Mouse (Mus musculus): Measurements from ENCODE around the gene Lypd3. TPM values are rescaled to one million over a fixed set of nuclear protein-coding genes. Genes with fewer than 3 reads are reported as not detected.

Gene Lypd3
- polyA plus RNA-seq, 2 experiments from 2014 or later: not detected

GRCm38 (mm10) chr7:24612308-24612910 is 23.9 kb upstream of the Lypd3 start:
- ATAC-seq: no peak

DNA sequence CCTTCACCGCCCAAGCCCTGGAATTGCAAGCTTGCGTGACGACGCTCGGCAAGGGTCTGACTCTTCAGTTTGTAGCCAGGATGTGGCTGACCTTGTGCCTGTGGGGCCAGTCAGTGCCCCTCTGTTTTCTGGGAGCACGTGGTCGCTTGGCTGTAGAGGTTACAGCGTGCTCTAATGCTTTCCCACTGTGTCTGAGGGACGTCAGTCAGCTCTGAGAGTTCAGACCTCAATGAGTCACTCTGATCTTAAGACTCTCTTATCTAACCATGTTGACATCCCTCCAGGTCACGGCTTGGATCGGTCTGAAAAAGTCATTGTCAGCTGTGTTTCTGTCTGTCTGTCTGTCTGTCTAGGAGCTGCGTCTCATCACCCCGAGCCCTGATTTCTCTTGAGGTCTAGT is 21.5 kb upstream of the Lypd3 start:
- ATAC-seq: no peak

- ATAC-seq: peak; percentile 69
These were observed 18.6 kb upstream of the Lypd3 start for GRCm38 (mm10) chr7:24617763-24618162.

GRCm38 (mm10) chr7:24618374-24618773 is 18.0 kb upstream of the Lypd3 start:
- peak; percentile 62 for ATAC-seq

DNA sequence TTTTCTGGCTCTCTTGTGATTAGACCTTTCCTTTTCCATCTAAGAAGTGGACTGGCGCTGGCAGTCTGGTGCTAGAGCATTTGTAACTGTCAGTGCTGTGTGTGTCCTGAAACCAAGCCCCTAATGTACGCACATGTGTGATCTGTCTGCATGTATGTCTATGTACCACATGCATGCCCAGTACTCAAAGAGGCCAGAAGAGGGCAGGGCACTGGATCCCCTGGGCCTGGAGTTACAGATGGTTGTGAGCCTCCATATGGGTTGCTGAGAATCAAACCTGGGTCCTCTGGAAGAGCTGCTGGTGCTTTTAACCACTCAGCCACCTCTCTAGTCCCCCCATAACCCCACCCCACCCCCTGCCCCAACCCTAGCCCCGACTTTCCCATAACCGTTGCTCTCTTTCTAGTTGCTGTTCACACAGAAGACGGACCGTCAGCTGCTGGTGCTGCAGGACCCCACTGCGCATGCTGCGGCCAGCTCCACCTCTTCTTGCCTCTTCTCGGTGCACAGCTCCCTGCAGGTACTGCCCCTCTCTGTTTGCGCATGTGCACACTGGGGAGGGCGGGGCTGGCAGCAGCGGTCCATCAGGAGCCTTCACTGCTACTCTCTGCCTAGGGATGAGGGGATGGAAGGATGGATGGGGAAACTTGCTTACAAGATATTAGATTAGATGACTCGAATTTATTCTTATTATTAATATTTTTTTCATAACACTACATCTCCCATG is 16.5 kb upstream of the Lypd3 start:
- ATAC-seq: no peak

GRCm38 (mm10) chr7:24621193-24621592 is 15.2 kb upstream of the Lypd3 start:
- ATAC-seq: no peak

DNA sequence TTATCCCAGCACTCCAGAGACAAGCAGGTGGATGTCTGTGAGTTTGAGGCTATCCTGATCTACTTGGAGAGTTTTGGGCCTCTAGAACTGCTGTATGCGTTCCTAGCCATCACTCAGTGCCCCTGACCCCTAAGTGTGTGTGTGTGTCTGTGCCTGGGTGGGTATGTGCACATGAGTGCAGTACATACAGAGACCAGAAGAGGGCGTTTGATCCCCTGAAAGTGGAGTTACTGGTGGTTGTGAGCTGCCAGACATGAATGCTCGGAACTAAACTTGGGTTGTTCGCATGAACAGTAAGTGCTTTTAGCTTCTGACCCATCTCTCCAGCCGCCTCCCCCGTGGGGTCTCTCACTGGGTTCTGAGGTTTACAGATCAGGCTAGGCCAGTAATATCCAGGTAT is 13.4 kb upstream of the Lypd3 start:
- no peak for ATAC-seq

DNA sequence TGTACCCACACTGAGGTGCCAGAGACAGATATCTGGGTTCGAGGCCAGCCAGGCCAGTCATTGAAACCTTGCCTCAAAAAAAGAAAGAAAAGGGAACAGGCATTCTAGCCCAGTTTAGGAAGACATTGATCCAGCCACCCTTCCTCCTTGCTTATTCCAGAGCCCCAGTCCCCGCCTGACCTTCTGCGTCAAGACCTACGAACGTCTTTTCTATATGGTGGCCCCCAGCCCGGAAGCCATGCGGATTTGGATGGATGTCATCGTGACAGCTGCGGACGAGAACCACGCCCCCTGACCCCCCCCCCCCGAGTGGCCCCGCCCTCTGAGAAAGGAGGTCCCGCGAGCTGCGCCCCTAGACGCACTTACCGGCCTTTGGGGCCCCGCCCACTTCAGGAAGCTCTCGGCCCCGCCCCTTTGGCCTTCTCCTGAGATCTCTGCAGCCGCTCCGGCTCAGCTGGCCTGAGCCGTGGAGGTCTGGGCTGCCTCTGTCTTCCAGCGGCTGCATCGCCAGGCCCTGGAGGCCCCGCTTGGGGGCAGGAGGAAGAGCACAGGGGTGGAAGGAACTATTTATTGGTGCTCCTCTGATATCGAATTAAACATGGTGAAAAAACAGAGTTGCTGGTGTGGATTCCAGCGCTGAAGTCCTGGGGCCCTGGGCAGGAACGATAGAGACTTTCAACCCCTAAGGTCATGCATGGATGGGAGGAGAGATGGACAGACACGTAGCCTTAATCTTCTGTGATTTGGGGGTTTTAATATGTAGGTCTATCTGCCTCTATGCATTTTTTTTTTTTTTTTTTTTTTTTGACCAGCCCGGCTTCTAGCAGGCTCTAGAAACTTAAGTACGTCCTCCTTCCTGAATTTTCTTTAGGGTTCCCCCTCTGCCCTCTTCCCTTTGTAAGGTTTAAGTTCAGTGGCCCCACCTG is 7.4 kb upstream of the Lypd3 start:
- ATAC-seq: peak; percentile 70

GRCm38 (mm10) chr7:24629672-24630071 is 6.7 kb upstream of the Lypd3 start:
- ATAC-seq: no peak

GRCm38 (mm10) chr7:24630116-24630880 is 6.1 kb upstream of the Lypd3 start:
- ATAC-seq: no peak

DNA sequence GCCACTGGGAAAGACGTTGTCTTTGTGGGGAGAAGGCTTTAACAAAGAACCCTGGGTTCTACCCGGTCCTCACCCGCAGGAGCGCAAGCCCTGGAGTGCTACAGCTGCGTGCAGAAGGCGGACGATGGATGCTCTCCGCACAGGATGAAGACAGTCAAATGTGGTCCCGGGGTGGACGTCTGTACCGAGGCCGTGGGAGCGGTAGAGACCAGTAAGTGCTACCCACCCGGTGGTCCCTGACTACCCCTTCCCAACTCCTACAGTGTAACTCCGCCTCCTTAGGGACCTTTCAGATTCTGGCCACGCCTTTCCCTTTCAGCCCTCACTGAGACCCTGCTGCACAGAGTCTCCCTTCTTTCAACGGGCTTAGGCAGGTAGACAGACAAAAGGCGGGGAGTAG is 696 bp downstream of the Lypd3 start:
- ATAC-seq: no peak

DNA sequence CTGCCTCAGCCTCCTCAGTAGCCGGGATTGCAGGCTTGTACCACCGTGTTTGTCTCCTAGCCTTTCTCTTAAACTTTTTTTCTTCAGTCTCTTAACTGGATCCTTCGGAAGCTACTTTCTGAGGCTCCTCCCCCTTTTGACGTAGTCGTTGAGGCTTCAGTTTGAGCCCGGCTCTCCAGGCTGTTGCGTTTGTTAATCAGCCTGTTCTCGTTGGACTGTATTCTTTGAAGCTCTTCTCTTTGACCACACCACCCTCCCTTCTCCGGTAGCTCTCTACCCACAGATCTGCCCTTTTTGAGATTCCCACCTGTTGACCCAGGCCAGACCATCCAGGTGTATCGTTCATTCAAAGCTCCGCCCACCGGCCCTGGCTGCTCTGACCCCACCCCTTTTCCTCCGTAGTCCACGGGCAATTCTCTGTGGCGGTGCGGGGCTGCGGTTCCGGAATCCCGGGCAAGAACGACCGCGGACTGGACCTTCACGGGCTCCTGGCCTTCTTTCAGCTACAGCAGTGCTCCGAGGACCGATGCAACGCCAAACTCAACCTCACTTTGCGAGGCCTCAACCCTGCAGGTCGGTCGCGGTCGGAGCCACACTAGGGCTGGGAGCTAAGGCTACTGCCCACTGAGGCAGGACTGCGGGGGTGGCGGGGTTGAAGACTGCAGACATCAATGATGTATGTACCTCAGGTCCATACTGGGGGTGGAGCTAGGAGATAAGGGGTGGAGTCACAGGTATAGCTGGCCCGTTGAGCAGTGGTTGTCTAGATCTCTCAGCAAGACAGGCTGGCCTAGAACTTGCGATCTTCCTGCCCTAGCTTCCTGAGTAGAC is 1.9 kb downstream of the Lypd3 start:
- peak; percentile 71 for ATAC-seq

DNA sequence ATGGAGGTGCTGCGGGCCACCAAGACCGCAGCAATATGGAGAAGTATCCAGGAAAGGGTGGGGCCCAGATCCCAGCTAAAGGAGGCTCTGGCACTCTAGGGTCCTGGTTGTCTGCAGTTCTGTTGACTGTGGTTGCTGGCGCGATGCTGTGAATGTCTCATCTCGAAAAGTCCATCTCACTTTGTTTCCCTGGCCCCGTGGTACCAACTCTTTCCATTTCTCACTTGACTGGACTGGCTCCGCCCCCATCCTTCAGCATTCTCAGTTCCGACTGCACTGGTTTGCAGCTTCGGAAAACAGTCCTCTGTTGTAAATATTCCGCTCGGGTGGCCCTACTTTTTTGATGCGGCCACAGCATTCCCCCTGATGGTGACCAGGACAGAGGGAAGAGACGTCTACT is 4.1 kb downstream of the Lypd3 start:
- ATAC-seq: no peak

DNA sequence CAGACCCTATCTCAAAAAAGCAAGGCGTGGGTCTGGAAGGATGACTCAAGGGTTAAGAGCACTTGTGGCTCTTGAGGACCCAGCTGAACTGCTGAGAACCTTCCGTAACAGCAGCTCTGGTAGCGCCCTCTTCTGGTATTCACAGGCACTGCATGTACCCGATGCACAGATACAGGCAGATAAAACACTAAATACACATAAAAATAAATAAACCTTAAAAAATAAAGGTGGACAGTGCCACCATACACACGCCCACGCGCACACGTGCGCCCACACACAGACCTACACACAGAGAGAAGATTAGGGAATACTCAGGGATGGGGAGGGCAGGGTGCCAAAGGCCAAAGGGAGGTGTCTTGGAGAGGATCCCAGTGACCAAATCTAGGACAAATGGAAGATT is 6.1 kb downstream of the Lypd3 start:
- no peak for ATAC-seq

- peak; percentile 51 for ATAC-seq
These were observed 8.1 kb downstream of the Lypd3 start for GRCm38 (mm10) chr7:24644492-24644891.

GRCm38 (mm10) chr7:24644996-24645395 is 8.6 kb downstream of the Lypd3 start:
- peak; percentile 90 for ATAC-seq

GRCm38 (mm10) chr7:24646486-24646885 is 10.1 kb downstream of the Lypd3 start:
- peak; percentile 45 for ATAC-seq

DNA sequence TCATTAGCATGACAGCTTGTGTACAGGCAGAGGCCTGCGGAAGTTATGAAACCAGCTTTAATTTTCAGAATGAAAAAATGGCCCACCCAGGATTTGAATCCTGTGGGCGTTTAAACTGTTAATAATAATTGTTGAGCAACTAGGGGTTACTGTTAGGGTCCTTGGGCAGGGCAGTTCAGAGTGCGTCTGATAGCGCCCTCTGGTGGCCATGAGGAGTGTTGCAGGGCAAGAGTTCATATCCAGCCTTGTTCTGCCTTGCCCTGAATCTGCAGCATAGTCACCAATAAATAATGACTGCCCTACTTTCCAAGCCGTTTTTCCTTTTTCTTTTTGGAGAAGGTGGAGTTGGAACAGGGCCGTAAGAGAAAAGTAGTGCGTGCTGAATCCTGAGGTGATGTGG is 17.3 kb downstream of the Lypd3 start:
- peak; percentile 66 for ATAC-seq

GRCm38 (mm10) chr7:24659737-24660357 is 23.5 kb downstream of the Lypd3 start:
- no peak for ATAC-seq

DNA sequence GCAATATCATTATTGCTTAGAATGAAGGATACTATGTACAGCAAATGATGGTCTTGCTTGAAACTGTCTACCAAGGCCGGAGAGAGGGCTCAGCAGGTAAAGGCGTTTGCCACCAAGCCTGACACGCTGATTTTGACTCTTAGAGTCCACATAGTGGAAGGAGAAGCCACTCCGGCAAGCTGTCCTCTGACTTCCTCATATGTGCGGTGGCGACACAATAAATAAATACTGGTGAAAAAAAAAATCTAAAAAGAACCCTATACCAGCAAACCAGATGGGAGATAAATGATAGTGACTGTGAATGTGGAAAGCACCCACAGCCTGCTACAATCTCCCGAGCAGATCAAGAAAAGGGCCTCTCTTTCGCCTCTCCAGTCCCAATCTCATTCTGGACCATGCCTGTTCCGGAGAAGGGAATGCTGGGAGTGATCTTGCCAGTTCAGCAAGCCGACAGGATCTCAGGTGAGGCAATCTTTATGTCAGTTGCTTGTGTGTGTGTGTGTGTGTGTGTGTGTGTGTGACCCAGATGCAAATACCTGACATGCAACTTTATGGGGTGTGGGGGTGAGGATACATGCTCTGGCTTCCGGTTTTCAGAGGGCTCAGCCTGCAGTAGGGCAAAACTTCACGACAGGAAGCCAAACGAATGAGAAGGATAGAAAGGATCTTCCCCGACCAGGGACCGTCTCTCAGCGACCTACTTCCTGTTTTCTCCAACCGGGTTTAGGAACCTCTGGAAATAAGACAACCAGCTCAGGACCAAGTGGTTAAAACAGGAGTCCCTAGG is 25.0 kb downstream of the Lypd3 start:
- peak; percentile 82 for ATAC-seq

All from CD4-positive, CD25-positive, alpha-beta regulatory T cell, adult 4 months (primary cell).